Mouse (Mus musculus) T-cell, adult 66 days (primary cell): Measurements from ENCODE around the gene Zfp808. TPM values are rescaled to one million over a fixed set of nuclear protein-coding genes. Genes with fewer than 3 reads are reported as not detected.

ENCODE experiments used
- total RNA-seq, 2 experiments: library from RNA; stranded (reverse); gene quantifications; 3 replicates in 1 of 2; 4 replicates in 1 of 2; pipeline ENCODE4 v1.2.4; 2023

Zfp808 gene
- total RNA-seq: 1 to 10 TPM; 2.8 to 6.4 TPM

GRCm38 (mm10) chr13:62129432-62130171, at the start of gene Zfp808:
Zfp808 (plus strand) TSS chr13:62129886.

